Mouse (Mus musculus) CD4-positive, CD25-positive, alpha-beta regulatory T cell, adult 2 months (primary cell): ENCODE measurements at regions not wholly inside any gene's neighbourhood (a gene's known extent, or its start where the extent isn't known, plus 50 kb on each side); places are given as distances from the start of the nearest gene placed in this dataset.

Experiments
- DNase-seq: peaks from one replicate; pipeline ENCODE4 v3.0.0-alpha.2; 2012; ENCODE audit warnings: low read depth, low spot score

- no peak for DNase-seq
Measured at GRCm38 (mm10) chr1:97555565-97555955, 106.3 kb downstream of the D1Ertd622e start.

GRCm38 (mm10) chr1:97554936-97555564 is 106.8 kb downstream of the D1Ertd622e start:
- no peak for DNase-seq

- no peak for DNase-seq
Measured at GRCm38 (mm10) chr1:97553485-97554474, 108.1 kb downstream of the D1Ertd622e start.

DNA sequence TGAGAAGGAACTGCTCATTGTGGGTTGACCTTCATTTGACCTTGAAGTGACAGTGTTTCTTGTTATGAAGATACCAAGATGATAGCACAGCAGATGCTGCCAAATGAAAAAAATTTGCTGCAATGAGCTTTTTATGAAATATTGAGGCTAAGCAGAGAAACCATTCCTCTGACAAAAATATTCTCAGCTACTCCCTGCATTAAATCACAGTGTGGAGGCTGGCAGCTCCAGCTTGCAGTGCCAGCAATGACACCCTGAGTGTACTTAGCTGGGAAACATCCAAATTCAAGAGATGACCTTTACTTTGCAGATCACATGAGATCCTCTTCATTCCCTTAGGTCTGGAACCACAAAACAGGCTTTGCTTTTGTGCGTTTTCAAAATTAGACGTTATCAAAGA is 109.0 kb downstream of the D1Ertd622e start:
- no peak for DNase-seq

DNA sequence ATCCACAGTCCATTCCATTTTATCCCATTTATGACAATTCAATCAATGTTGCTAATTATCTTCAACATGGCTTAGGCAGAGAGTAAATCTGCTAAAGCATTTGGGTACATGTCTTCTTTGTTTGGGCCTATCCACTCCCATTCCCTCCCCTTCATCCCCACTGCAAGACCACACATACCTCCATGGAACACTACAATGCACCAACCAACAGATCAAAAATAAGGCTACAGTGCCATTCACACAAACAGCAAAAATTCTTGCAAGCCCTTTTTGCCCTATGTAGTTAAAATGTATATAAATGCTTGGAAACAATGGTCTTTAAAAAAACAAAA is 120.7 kb downstream of the D1Ertd622e start:
- DNase-seq, result no peak

DNA sequence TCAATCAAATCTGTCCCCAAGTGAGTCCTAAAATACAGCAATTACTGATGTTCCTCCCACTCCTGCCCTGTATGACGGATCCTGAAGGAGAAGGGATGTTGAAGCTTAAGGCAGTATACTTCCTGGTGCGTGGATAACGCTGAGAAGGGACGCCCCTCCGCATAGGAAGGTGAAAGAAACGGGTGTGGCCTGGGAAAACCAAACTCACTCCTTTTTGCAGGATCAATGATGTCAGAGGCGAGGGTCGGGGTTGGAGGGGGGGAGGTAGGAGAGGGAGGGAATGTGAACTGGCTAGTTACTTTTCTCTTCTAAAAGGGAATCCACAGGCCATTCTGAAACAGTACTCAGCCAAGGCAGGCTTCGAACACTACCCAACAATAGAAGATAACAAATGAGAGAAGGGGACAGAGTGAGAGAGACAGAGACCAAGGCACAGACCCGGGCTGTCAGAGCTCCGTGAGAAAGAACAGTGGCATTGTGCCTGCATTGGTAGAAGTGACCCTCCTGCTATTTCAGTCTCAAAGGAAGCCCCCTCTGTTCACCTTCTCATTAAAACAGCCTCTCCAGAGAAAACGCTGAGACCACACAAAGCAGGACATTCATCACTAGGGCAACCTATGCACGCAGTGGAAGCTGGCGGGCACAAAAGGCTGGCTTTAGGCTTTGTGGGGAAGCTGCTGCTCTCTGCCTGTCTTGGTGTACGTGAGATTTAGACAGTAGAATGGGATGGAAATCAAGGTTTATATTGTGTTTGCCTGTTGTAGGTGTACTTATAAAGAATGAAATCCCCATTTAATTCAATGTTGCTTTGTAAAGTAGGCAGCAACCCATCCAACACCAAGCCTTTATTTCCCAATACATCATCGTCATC is 121.3 kb downstream of the D1Ertd622e start:
- DNase-seq, result no peak

- peak; percentile 30 for DNase-seq
Measured at GRCm38 (mm10) chr1:97496915-97497314, 165.0 kb downstream of the D1Ertd622e start.

DNA sequence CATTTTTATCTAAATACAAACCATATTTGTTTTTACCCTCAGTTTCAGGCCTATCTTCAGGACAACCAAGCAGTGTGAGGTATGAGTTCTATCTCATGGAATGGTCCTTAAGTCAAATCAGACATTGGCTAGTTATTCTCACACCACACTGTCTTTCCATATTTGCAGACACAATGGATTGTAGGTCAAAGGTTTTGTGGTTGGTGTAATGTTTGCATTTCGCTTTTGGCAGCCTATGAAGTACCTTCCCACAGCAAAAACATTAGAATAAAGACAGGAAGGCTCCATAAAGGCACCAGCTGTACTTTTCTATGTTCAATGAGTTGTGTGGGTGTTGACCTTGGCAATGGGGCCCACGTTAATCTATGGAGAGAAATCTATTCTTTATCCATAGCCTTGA is 182.0 kb downstream of the D1Ertd622e start:
- no peak for DNase-seq
